Mouse (Mus musculus): ENCODE measurements at regions not wholly inside any gene's neighbourhood (a gene's known extent, or its start where the extent isn't known, plus 50 kb on each side); places are given as distances from the start of the nearest gene placed in this dataset.

DNA sequence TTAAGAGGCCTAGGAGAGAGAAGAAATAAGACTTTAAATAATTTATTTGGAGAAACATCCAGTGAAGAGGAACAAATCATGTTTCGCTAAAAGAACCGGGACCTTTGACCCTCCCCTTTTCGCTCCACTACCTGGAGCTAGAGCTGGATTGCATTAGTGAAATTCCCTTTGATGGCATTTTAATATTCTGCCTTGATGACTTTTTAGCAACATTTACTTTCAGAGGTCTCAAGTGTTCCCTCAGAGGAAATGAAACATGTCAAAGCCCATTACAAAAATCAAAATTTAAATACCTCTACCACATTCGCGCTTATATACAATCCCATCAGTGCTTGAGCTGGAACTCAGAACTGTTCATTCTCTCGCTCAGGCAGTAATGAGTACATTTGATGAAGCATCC is 297.0 kb upstream of the Gm10295 start:
- DNase-seq (ENCODE audit: low spot score in 2 of 2), result no peak

DNA sequence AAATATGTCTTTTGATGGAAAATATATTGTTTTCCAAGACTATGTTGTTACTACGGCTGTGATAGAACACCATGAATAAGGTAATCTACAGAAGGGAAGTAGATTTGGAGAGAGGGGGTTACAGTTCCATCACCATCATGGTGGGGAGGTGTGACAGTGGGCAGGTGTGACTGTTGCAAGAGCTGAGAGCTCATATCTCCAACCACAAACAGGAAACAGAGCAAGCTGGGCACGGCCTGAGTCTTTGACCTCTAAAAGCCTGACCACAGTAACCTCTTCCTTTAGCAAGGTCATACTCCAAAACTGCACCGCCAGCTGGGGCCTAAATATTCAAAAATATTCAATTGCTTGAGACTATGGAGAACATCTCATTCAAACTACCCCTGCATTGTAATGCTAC is 295.7 kb upstream of the Gm10295 start:
- DNase-seq (ENCODE audit: low spot score in 2 of 2), result no peak

DNA sequence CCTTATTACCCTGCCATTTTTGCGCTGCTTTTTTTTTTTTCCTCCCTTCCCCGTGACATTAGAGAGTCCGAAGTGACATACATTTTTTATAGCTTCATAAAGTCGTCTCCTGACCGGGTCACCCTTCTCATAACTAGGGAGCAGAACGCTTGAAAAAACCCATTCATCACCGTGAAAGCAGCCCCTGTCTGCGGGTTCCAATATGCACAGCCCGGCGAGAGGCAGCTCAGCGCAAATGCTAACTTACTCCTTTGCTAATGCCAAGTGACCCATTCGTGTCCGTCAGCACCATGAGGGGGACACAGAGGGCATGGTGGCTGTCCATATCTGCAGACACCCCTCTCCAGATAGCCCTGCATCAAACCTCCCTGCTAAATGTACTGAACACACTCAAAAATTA is 271.8 kb upstream of the Gm10295 start:
- DNase-seq (ENCODE audit: low spot score in 2 of 2), result no peak

DNA sequence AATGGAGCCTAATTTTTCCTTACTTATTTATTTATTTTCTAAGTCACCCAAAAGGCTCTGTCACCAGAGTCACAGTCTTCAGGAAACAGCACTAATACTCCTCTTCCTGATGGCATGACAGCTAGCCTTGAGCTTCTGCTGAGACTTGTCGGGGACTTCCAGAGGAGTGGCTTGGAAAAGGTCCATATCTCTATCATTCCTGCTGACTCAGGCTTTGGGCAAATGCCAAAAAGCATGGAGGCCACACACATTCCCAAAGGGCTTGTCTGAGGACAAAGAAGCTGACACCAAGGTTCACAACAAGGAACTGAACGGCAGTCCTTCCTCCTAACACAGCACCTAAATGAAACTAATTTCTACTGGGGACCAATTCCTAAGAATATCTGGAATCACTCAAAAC is 251.9 kb upstream of the Gm10295 start:
- no peak for DNase-seq (ENCODE audit: low spot score in 2 of 2)

DNA sequence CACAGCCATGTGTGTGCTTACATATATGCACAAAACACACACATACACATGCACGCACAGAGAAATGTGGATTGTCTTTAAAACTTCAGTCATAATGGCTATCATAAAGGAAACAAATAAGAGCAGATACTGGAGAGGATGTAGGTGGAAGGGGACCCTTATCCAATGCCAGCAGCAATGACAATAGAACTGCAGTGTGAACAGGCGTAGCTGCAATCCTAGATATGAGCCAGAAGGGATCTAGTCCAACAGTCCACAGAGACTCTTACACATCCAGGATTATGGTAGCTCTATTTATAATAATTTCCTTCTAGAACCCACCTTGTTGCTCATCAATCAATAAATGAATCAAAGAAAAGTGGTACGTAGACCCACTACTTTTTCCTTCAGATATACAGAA is 245.5 kb upstream of the Gm10295 start:
- no peak for DNase-seq (ENCODE audit: low spot score in 2 of 2)

GRCm38 (mm10) chr7:71587626-71588025 is 236.3 kb upstream of the Gm10295 start:
- DNase-seq (ENCODE audit: low spot score in 2 of 2), result no peak

DNA sequence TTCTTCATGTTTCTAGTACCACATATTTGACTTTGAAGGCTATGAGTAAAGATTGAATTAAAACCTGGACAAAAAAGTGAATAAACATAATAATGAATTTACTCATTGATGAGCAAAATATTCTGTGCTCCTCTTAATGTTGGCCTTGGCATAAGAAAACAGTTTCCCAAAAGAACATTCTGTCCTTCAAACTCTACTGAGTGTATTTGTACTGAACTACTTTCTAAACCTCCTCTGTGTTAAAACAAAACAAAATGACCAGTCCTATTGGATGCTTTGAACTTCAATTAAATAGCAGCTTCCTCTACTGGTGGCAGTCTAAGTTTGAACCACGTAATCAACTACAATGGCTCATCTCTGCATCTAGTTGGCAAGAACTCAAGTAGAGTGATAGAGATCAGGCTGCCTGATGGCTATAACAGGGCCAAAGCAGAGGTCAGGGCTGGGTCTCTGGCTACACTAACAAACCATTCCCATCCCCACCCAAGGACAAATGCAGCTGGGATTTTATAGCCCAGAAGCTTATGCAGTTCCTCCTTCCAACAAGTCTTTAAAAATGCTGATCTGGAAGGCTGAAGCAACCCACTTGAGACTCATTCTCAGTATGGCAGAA is 232.3 kb upstream of the Gm10295 start:
- no peak for DNase-seq (ENCODE audit: low spot score in 2 of 2)

- DNase-seq (ENCODE audit: low spot score in 2 of 2), result no peak
Observed at GRCm38 (mm10) chr7:71581746-71582145, 230.5 kb upstream of the Gm10295 start.

GRCm38 (mm10) chr7:71560296-71560936 is 209.1 kb upstream of the Gm10295 start:
- no peak for DNase-seq (ENCODE audit: low spot score in 2 of 2)

- no peak for DNase-seq (ENCODE audit: low spot score in 2 of 2)
Observed at GRCm38 (mm10) chr7:71556473-71556872, 205.2 kb upstream of the Gm10295 start.

GRCm38 (mm10) chr7:71555476-71555875 is 204.2 kb upstream of the Gm10295 start:
- DNase-seq (ENCODE audit: low spot score in 2 of 2), result no peak

GRCm38 (mm10) chr7:71546606-71547213 is 195.4 kb upstream of the Gm10295 start:
- DNase-seq (ENCODE audit: low spot score in 2 of 2), result no peak

GRCm38 (mm10) chr7:71541467-71541866 is 190.2 kb upstream of the Gm10295 start:
- DNase-seq (ENCODE audit: low spot score in 2 of 2), result no peak

DNA sequence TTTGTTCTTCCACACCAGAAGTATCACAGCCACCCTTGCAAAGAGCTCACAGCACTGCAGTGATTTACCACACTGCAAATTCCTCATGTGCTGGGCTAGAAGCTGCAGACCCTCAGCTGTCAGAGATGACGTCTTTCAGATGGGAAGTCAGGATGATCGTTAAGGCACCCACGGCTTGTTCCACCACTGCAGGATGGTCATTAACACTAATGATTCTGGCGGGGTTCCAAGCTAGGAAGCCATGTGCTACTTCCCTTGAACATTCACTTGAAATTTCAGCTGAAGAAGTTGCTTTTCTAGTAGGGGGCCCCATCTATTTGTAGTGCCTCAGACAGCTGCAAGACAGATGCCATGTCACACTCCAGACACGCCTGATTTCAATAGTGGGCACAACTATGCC is 181.8 kb upstream of the Gm10295 start:
- no peak for DNase-seq (ENCODE audit: low spot score in 2 of 2)

GRCm38 (mm10) chr7:71531496-71531895 is 180.2 kb upstream of the Gm10295 start:
- DNase-seq (ENCODE audit: low spot score in 2 of 2), result no peak

- DNase-seq (ENCODE audit: low spot score in 2 of 2), result no peak
Observed at GRCm38 (mm10) chr7:71530922-71531321, 179.6 kb upstream of the Gm10295 start.

DNA sequence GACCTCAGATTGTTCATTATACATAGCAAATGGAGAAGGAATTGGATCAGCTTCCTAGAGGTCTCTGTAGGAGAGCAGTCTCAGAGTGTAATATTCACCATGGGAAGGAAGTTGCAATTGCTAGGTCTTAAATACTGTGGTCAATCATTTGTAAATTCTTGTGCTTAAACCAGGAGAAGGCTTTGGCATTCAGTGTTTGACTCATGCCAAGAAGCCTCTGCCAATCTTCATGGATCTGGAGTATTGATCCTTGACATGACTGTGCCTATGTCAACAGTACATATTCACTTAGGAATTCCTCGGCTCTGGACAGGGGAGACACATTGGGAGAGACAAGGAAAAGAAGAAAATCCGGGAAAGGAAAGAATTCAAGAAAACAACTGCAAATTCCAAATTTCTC is 174.9 kb upstream of the Gm10295 start:
- no peak for DNase-seq (ENCODE audit: low spot score in 2 of 2)

- no peak for DNase-seq (ENCODE audit: low spot score in 2 of 2)
Observed at GRCm38 (mm10) chr7:71524577-71525126, 173.4 kb upstream of the Gm10295 start.

DNA sequence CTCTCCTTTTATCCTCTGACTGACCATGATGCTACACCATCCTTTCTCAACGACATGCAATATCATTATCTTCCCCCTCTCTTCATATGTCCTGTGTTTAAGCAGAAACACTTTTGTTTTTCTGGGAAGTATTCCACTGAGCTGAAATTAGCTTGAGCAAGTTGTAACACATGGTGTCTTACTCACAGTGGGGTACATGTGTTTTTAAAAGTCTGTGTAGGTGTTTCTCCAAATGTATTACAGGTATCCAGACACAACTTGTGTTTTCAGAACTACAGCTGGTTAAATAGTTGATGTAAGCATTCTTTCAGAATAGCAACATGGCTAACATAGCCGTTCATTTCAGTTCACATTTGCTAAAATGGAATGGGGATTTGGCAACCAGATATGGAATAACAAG is 172.8 kb upstream of the Gm10295 start:
- no peak for DNase-seq (ENCODE audit: low spot score in 2 of 2)

DNA sequence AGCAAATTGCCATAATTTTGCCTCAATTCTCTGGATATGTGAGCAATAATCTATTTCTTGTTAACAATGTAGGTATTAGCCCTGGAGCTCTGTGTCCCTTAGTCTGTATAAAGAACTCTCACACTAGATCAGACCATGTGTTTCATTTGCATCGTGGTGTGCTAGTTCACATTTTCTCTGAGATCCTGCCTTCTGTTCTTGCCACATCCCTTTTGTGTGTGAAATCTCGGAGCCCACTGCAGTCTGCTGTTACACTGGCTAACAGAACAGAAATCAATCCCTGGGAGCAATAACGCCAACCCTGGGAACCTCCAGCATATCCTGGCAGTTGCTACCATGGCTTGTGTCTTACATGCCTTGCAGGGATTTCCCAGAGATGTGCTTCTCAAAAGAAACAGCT is 156.1 kb upstream of the Gm10295 start:
- DNase-seq (ENCODE audit: low spot score in 2 of 2), result no peak

GRCm38 (mm10) chr7:71500719-71501118 is 149.4 kb upstream of the Gm10295 start:
- DNase-seq (ENCODE audit: low spot score in 2 of 2), result no peak

- no peak for DNase-seq (ENCODE audit: low spot score in 2 of 2)
Observed at GRCm38 (mm10) chr7:71498123-71498522, 146.8 kb upstream of the Gm10295 start.

- DNase-seq (ENCODE audit: low spot score in 2 of 2), result no peak
Observed at GRCm38 (mm10) chr7:71491128-71491527, 139.8 kb upstream of the Gm10295 start.

Measured in right cerebral cortex, postnatal 36 days (tissue).